Mouse (Mus musculus) hindbrain, embryonic 12.5 days (tissue): ENCODE results near the gene Casp9. TPM values are rescaled to one million over a fixed set of nuclear protein-coding genes. Genes with fewer than 3 reads are reported as not detected.

Experiments used
- ATAC-seq: fragments of 200-750 bp; cut with Nextera tagmentation; 2 replicates; pipeline ENCODE4 v1.8.0; 2017; ENCODE audit warnings: moderate TSS enrichment; ENCODE audit not compliant: low FRiP score
- H3K27ac ChIP-seq: fragments of 300-500 bp; sonication (generic); 2 replicates; pipeline ENCODE4 v1.5.1; 2016; ENCODE audit warnings: mild to moderate bottlenecking
- H3K27me3 ChIP-seq: fragments of 300-500 bp; sonication (generic); 2 replicates; pipeline ENCODE4 v1.6.1; 2016; ENCODE audit warnings: mild to moderate bottlenecking
- H3K36me3 ChIP-seq: fragments of 300-500 bp; sonication (generic); 2 replicates; pipeline ENCODE4 v1.6.1; 2016; ENCODE audit warnings: mild to moderate bottlenecking
- H3K4me1 ChIP-seq: fragments of 300-500 bp; sonication (generic); 2 replicates; pipeline ENCODE4 v1.6.1; 2016
- H3K4me2 ChIP-seq: fragments of 300-500 bp; sonication (generic); replicated peaks from 2 replicates; pipeline ENCODE4 v1.6.1; 2016; ENCODE audit warnings: mild to moderate bottlenecking
- H3K4me3 ChIP-seq: fragments of 300-500 bp; sonication (generic); 2 replicates; pipeline ENCODE4 v1.5.1; 2016; ENCODE audit warnings: mild to moderate bottlenecking
- H3K9ac ChIP-seq: fragments of 300-500 bp; sonication (generic); 2 replicates; pipeline ENCODE4 v1.6.1; 2016; ENCODE audit warnings: mild to moderate bottlenecking, moderate library complexity
- H3K9me3 ChIP-seq: fragments of 300-500 bp; sonication (generic); replicated peaks from 2 replicates; pipeline ENCODE4 v1.6.1; 2016; ENCODE audit warnings: mild to moderate bottlenecking
- WGBS: fragments of 180-500 bp; shearing (Covaris S2); methylation state at CpG from one replicate; pipeline ENCODE4 v1.1.7; 2016; 5-methylcytosine and 5-hydroxymethylcytosine counted together
- polyA plus RNA-seq: library from polyadenylated mRNA; unstranded; fragments of >200 nt; fragmentation: Nextera tagmentation; extraction: Ambion mirVana; gene quantifications from 2 replicates; pipeline ENCODE4 v1.2.1, GENCODE M21; 2016

Gene Casp9
- polyA plus RNA-seq, 1 experiment from 2014 or later, result 23.6 TPM

GRCm38 (mm10) chr4:141861591-141862295, 68.3 kb downstream of the Casp9 start:
- Histone ChIP-seq H3K27ac (no peak overlapping the region), H3K9me3 (no peaks in the 10 kb centered on the region), H3K4me3 (no peak overlapping the region), H3K9ac (no peak overlapping the region), H3K4me2 (no peak overlapping the region), H3K4me1 (peaks cover 6% of the 10 kb centered on the region), H3K36me3 (peaks cover 26% of the 10 kb centered on the region), H3K27me3 (no peaks in the 10 kb centered on the region)
- ATAC-seq, result no peak
- WGBS, result 89% methylated on average over 17 of the region's 17 CpGs

GRCm38 (mm10) chr4:141862867-141863266, 69.5 kb downstream of the Casp9 start:
- Histone ChIP-seq H3K27me3 (no peaks in the 10 kb centered on the region), H3K36me3 (peaks cover 26% of the 10 kb centered on the region), H3K4me3 (no peak overlapping the region), H3K9ac (no peak overlapping the region), H3K27ac (no peak overlapping the region), H3K9me3 (no peaks in the 10 kb centered on the region), H3K4me1 (peaks cover 18% of the 10 kb centered on the region), H3K4me2 (no peak overlapping the region)
- ATAC-seq, result no peak
- WGBS, result 85% methylated on average over 5 of the region's 5 CpGs

GRCm38 (mm10) chr4:141863726-141864280, 70.4 kb downstream of the Casp9 start:
- Histone ChIP-seq H3K9ac (no peak overlapping the region), H3K4me1 (peaks cover 24% of the 10 kb centered on the region), H3K36me3 (peaks cover 23% of the 10 kb centered on the region), H3K27me3 (no peaks in the 10 kb centered on the region), H3K4me2 (no peak overlapping the region), H3K4me3 (no peak overlapping the region), H3K27ac (no peak overlapping the region), H3K9me3 (no peaks in the 10 kb centered on the region)
- WGBS, result 89% methylated on average over 7 of the region's 7 CpGs
- ATAC-seq, result no peak

- 90% methylated on average over 8 of the region's 8 CpGs for WGBS
- Histone ChIP-seq H3K4me1 (peaks cover 25% of the 10 kb centered on the region), H3K27ac (no peak overlapping the region), H3K9ac (no peak overlapping the region), H3K27me3 (no peaks in the 10 kb centered on the region), H3K4me2 (no peak overlapping the region), H3K36me3 (peaks cover 16% of the 10 kb centered on the region), H3K9me3 (no peaks in the 10 kb centered on the region), H3K4me3 (no peak overlapping the region)
- no peak for ATAC-seq
Observed at GRCm38 (mm10) chr4:141864506-141864905, 71.1 kb downstream of the Casp9 start.

GRCm38 (mm10) chr4:141865006-141865405, 71.6 kb downstream of the Casp9 start:
- no peaks in the 10 kb centered on the region for H3K27me3 ChIP-seq
- H3K27ac ChIP-seq, result no peak overlapping the region
- H3K9me3 ChIP-seq, result no peaks in the 10 kb centered on the region
- H3K9ac ChIP-seq, result no peak overlapping the region
- WGBS, result 96% methylated on average over 5 of the region's 5 CpGs
- peaks cover 30% of the 10 kb centered on the region for H3K4me1 ChIP-seq
- H3K4me2 ChIP-seq, result no peak overlapping the region
- H3K36me3 ChIP-seq, result peaks cover 11% of the 10 kb centered on the region
- no peak for ATAC-seq
- no peak overlapping the region for H3K4me3 ChIP-seq

Other genes starting within 250 kb of the Casp9 start
- 49.1 and 57.9 TPM in 2 replicates for gene Fblim1, start 187.5 kb upstream of the Casp9 start, polyA plus RNA-seq
- gene Tmem82, start 175.0 kb upstream of the Casp9 start, polyA plus RNA-seq, result 0.29 and 0.50 TPM in 2 replicates
- not detected in 2 replicates for gene Slc25a34, start 169.8 kb upstream of the Casp9 start, polyA plus RNA-seq
- 6.3 and 7.6 TPM in 2 replicates for gene Plekhm2, start 128.7 kb upstream of the Casp9 start, polyA plus RNA-seq
- gene Rsc1a1, start 108.0 kb upstream of the Casp9 start, polyA plus RNA-seq, result 0.43 TPM in 1 of 2 replicates, not detected in the other
- gene Ddi2, start 70.2 kb upstream of the Casp9 start, polyA plus RNA-seq, result 28.1 and 28.7 TPM in 2 replicates
- gene Agmat, start 46.9 kb upstream of the Casp9 start, polyA plus RNA-seq, result not detected in 2 replicates
- 6.3 and 7.2 TPM in 2 replicates for gene Dnajc16, start 2.7 kb upstream of the Casp9 start, polyA plus RNA-seq
- gene Cela2a, start 32.5 kb downstream of the Casp9 start, polyA plus RNA-seq, result not detected in 2 replicates
- gene Ctrc, start 52.7 kb downstream of the Casp9 start, polyA plus RNA-seq, result not detected in 2 replicates
- 79.7 and 83.8 TPM in 2 replicates for gene Efhd2, start 81.3 kb downstream of the Casp9 start, polyA plus RNA-seq
- gene Fhad1, start 221.5 kb downstream of the Casp9 start, polyA plus RNA-seq, result 5.2 and 6.2 TPM in 2 replicates